Comparison of ENCODE assay signal across 8 mouse cellular contexts in genomic region chr12:113148381-113149035, GRCm38 (mm10). TPM values are rescaled to one million over a fixed set of nuclear protein-coding genes. Genes with fewer than 3 reads are reported as not detected.
A peak's percentile ranks its signal among the peaks of the same experiment; 100 is the strongest.
DNase-seq lines count a peak whose midpoint lies in the region; ATAC-seq lines count a peak whose summit lies in the region.

No protein-coding gene starts in this region.

- H3K4me2 ChIP-seq in heart, embryonic 14.5 days (ENCODE audit: low read length): no peak overlapping the region

- H3K4me1 ChIP-seq in heart, embryonic 14.5 days (ENCODE audit: control insufficient read depth in 2 of 2, insufficient read depth in 2 of 2, low read length in 2 of 2): peaks cover 57 to 78% of the 10 kb centered on the region in 2 experiments

- no peaks in the 10 kb centered on the region for H3K27me3 ChIP-seq in heart, embryonic 14.5 days (ENCODE audit: control insufficient read depth, insufficient read depth, low read length)

- no peaks in the 10 kb centered on the region for H3K9me3 ChIP-seq in heart, embryonic 14.5 days (ENCODE audit: control insufficient read depth, low read length)

- no peak for ATAC-seq in heart, embryonic 14.5 days (ENCODE audit: insufficient number of reproducible peaks, insufficient read depth, low FRiP score, low read depth)

- WGBS in heart, embryonic 14.5 days: 41% methylated on average over 16 of the region's 16 CpGs

- peak overlapping the region in 1 of 2 experiments; percentile 72; a peak in 1 of 4 replicates for H3K27ac ChIP-seq in heart, embryonic 14.5 days (replicated peaks in 1 of 2; ENCODE audit: control insufficient read depth in 1 of 2, insufficient read depth in 1 of 2, low read depth in 2 of 2, low read length in 2 of 2)

- intact Hi-C loops in left cerebral cortex, postnatal 4 days (cut with DNase I): no loop called here

- peaks cover 39% of the 10 kb centered on the region for H3K36me3 ChIP-seq in heart, embryonic 14.5 days (ENCODE audit: control insufficient read depth, insufficient read depth, low read length)

- no peak overlapping the region for H3K4me3 ChIP-seq in heart, embryonic 14.5 days (ENCODE audit: control insufficient read depth in 1 of 2, insufficient read depth in 1 of 2, low read depth in 1 of 2, low read length in 2 of 2)

- DNase-seq in cerebellum, adult 9-10 months: peak; percentile 40
- no peak for DNase-seq in cerebellum, postnatal 36 days
- peak; percentile 61 for DNase-seq in CD4-positive helper T cell, adult 2 months (ENCODE audit: low read depth, low spot score)
- peak; percentile 76 to 85 for DNase-seq in lung, adult 18-20 months
- no peak for DNase-seq in left cerebral cortex, adult 9 months (ENCODE audit: low spot score in 2 of 2)
- no peak for DNase-seq in layer of hippocampus, postnatal 36 days
- no peak for DNase-seq in left cerebral cortex, postnatal 4 days

- 0 out of 2 replicates have a peak overlapping the region, but pooled peaks have one; percentile 63 for H3K9ac ChIP-seq in heart, embryonic 14.5 days (ENCODE audit: low read length)

RNA-seq across cellular contexts. Expression of gene Crip1, which starts 2.4 kb away (rescaled TPM):
- polyA plus RNA-seq in heart, embryonic 14.5 days (2014; fragmentation: Nextera tagmentation; extraction: Ambion mirVana): 586 and 589 TPM in 2 replicates
- total RNA-seq in layer of hippocampus, postnatal 36 days (2021): 10 to 100 TPM in 1 of 2 experiments, 1 to 10 TPM in 1; 8.9 to 12.6 TPM
- total RNA-seq in left cerebral cortex, postnatal 4 days (2021): 10 to 100 TPM; 14.9 to 16.3 TPM

RNA-seq across cellular contexts. Expression of gene Tedc1, which starts 7.7 kb away (rescaled TPM):
- polyA plus RNA-seq in heart, embryonic 14.5 days (2014; fragmentation: Nextera tagmentation; extraction: Ambion mirVana): 13.3 and 17.5 TPM in 2 replicates
- 1 to 10 TPM in 1 of 2 experiments, under 1 TPM in 1; 0.82 to 1.5 TPM for total RNA-seq in layer of hippocampus, postnatal 36 days (2021)
- 1 to 10 TPM; 5.6 to 5.7 TPM for total RNA-seq in left cerebral cortex, postnatal 4 days (2021)

RNA-seq across cellular contexts. Expression of gene Crip2, which starts 8.5 kb away (rescaled TPM):
- 1,706 and 1,786 TPM in 2 replicates for polyA plus RNA-seq in heart, embryonic 14.5 days (2014; fragmentation: Nextera tagmentation; extraction: Ambion mirVana)
- 10 to 100 TPM; 93.0 to 95.4 TPM for total RNA-seq in layer of hippocampus, postnatal 36 days (2021)
- total RNA-seq in left cerebral cortex, postnatal 4 days (2021): 100 to 1,000 TPM; 306 to 334 TPM

RNA-seq across cellular contexts. Expression of gene Tmem121, which starts 37.2 kb away (rescaled TPM):
- polyA plus RNA-seq in heart, embryonic 14.5 days (2014; fragmentation: Nextera tagmentation; extraction: Ambion mirVana): 1.1 and 1.2 TPM in 2 replicates
- 10 to 100 TPM; 20.5 to 23.8 TPM for total RNA-seq in layer of hippocampus, postnatal 36 days (2021)
- 10 to 100 TPM; 37.8 to 40.0 TPM for total RNA-seq in left cerebral cortex, postnatal 4 days (2021)

RNA-seq across cellular contexts. Expression of gene Mta1, which starts 50.4 kb away (rescaled TPM):
- polyA plus RNA-seq in heart, embryonic 14.5 days (2014; fragmentation: Nextera tagmentation; extraction: Ambion mirVana): 14.6 and 15.5 TPM in 2 replicates
- 10 to 100 TPM; 69.1 to 77.8 TPM for total RNA-seq in layer of hippocampus, postnatal 36 days (2021)
- 100 to 1,000 TPM; 103 to 105 TPM for total RNA-seq in left cerebral cortex, postnatal 4 days (2021)

Comparison
In these comparisons a context has a peak if more than half of its experiments do, and no peak if none do; other contexts are left out.
1. DNase-seq: peak in cerebellum, adult 9-10 months (single experiment), CD4-positive helper T cell, adult 2 months (single experiment) and lung, adult 18-20 months (2 of 2); none in cerebellum, postnatal 36 days (0 of 2), left cerebral cortex, adult 9 months (0 of 2), layer of hippocampus, postnatal 36 days (0 of 2) and left cerebral cortex, postnatal 4 days (single experiment).